Mouse (Mus musculus) induced T-regulatory cell, adult 2 months (primary cell): Measurements from ENCODE around the gene Cyp2c54.
"Not testable (repeated sequence)": the region's sequence is repeated elsewhere in the genome, so short reads cannot be mapped to it uniquely, and the experiment has no call there.

Source experiments
- DNase-seq: peaks from one replicate; pipeline ENCODE4 v3.0.0-alpha.2; 2012; ENCODE audit warnings: low read depth

Cyp2c54 gene

GRCm38 (mm10) chr19:40073701-40074100 is at the start of gene Cyp2c54:
Gene Cyp2c54 (minus strand): TSS chr19:40073827.
- DNase-seq = no peak

DNA sequence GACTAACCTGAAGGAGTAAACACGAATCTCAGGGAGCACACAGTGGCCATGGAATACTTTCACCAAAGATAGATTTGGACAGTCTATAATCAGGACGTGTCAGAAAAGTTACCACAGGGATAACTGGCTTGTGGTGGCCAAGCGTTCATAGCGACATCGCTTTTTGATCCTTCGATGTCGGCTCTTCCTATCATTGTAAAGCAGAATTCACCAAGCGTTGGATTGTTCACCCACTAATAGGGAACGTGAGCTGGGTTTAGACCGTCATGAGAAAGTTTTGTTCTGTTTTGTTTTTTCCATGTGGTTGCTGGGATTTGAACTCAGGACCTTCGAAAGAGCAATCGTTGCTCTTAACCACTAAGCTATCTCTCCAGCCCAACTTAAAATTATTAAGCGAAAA is 46.0 kb upstream of the Cyp2c54 start:
- DNase-seq = not testable (repeated sequence)

- DNase-seq = no peak
Observed at GRCm38 (mm10) chr19:40091111-40091510, 17.5 kb upstream of the Cyp2c54 start.

DNA sequence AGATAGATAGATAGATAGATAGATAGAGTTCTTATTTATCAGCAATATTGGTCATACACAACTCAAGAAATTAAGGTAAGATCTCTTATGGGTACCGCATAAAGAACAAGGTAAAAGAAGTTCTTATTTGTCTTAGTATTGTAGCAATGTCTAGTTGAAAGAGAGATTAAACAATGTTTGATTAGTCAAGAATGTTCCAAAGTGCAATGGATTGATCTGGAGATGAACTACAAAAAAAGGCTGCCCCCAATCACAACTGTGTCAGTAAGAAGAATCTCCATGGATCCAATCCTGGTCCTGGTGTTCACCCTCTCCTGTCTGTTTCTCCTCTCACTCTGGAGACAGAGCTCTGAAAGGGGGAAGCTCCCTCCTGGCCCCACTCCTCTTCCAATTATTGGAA is 15.8 kb upstream of the Cyp2c54 start, which contains the start of gene Cyp2c50:
Cyp2c50 (plus strand) TSS at position 268 of the 400 bp plus-strand sequence.
- DNase-seq = not testable (repeated sequence)

- DNase-seq = no peak
Observed at GRCm38 (mm10) chr19:40088381-40088780, 14.8 kb upstream of the Cyp2c54 start.

DNA sequence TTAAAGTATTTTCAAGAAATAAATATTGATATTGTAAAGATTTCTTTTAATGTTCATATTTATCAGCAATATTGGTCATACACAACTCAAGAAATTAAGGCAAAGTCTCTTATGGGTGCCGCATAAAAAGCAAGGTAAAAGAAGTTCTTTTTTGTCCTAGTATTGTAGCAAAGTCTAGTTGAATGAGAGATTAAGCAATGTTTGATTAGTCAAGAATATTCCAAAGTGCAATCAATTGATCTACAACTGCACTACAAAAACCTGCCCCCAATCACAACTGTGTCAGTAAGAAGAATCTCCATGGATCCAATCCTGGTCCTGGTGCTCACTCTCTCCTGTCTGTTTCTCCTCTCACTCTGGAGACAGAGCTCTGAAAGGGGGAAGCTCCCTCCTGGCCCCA is 81.5 kb downstream of the Cyp2c54 start, which contains the start of gene Cyp2c37:
Cyp2c37 (plus strand) TSS at position 285 of the 400 bp plus-strand sequence.
- not testable (repeated sequence) for DNase-seq

- no peak for DNase-seq
Observed at GRCm38 (mm10) chr19:39989471-39989870, 84.2 kb downstream of the Cyp2c54 start.
